Mouse (Mus musculus) forebrain, embryonic 11.5 days (tissue): ENCODE data around the gene Tmem79. TPM values are rescaled to one million over a fixed set of nuclear protein-coding genes. Genes with fewer than 3 reads are reported as not detected.
"Not testable (repeated sequence)": the region's sequence is repeated elsewhere in the genome, so short reads cannot be mapped to it uniquely, and the experiment has no call there.

Source experiments
- ATAC-seq: fragments of 200-750 bp; cut with Nextera tagmentation; replicated peaks from 2 replicates; pipeline ENCODE4 v1.8.0; 2017; ENCODE audit warnings: moderate TSS enrichment; ENCODE audit not compliant: low FRiP score
- DNase-seq: peaks from one replicate; pipeline ENCODE4 v3.0.0-alpha.2; 2017; ENCODE audit warnings: low spot score
- H3K27ac ChIP-seq: fragments of 300-500 bp; sonication (generic); 2 replicates; pipeline ENCODE4 v1.5.1; 2014; ENCODE audit warnings: low read depth, low read length
- H3K27me3 ChIP-seq: fragments of 300-500 bp; sonication (generic); 2 replicates; pipeline ENCODE4 v1.6.1; 2014; ENCODE audit warnings: mild to moderate bottlenecking, low read length, mixed read lengths; ENCODE audit not compliant: control insufficient read depth, insufficient read depth
- H3K36me3 ChIP-seq: fragments of 300-500 bp; sonication (generic); 2 replicates; pipeline ENCODE4 v1.6.1; 2014; ENCODE audit warnings: mild to moderate bottlenecking, low read length, moderate library complexity, mixed read lengths; ENCODE audit not compliant: control insufficient read depth, insufficient read depth
- H3K4me1 ChIP-seq: fragments of 300-500 bp; sonication (generic); replicated peaks from 2 replicates; pipeline ENCODE4 v1.6.1; 2014; ENCODE audit warnings: low read length, mixed read lengths; ENCODE audit not compliant: control insufficient read depth, insufficient read depth
- H3K4me2 ChIP-seq: fragments of 300-500 bp; sonication (generic); 2 replicates; pipeline ENCODE4 v1.6.1; 2014; ENCODE audit warnings: low read depth, mild to moderate bottlenecking, low read length, moderate library complexity, mixed read lengths; ENCODE audit not compliant: severe bottlenecking
- H3K4me3 ChIP-seq: fragments of 300-500 bp; sonication (generic); 2 replicates; pipeline ENCODE4 v1.5.1; 2014; ENCODE audit warnings: low read depth, low read length
- H3K9ac ChIP-seq: fragments of 300-500 bp; sonication (generic); 2 replicates; pipeline ENCODE4 v1.6.1; 2014; ENCODE audit warnings: low read length
- H3K9me3 ChIP-seq: fragments of 300-500 bp; sonication (generic); 2 replicates; pipeline ENCODE4 v1.6.1; 2016; ENCODE audit warnings: low read length, mixed read lengths; ENCODE audit not compliant: control insufficient read depth
- WGBS: fragments of 180-500 bp; shearing (Covaris S2); extraction: QIAGEN DNeasy Blood & Tissue Kit; methylation state at CpG from one replicate; pipeline ENCODE4 v1.1.7; 2014; 5-methylcytosine and 5-hydroxymethylcytosine counted together
- polyA plus RNA-seq: library from polyadenylated mRNA; unstranded; fragments of >200 nt; fragmentation: Nextera tagmentation; extraction: Ambion mirVana; gene quantifications from 2 replicates; pipeline ENCODE4 v1.2.1, GENCODE M21; 2014

Gene Tmem79
- polyA plus RNA-seq, 1 experiment from 2014 or later, result 2.7 TPM

DNA sequence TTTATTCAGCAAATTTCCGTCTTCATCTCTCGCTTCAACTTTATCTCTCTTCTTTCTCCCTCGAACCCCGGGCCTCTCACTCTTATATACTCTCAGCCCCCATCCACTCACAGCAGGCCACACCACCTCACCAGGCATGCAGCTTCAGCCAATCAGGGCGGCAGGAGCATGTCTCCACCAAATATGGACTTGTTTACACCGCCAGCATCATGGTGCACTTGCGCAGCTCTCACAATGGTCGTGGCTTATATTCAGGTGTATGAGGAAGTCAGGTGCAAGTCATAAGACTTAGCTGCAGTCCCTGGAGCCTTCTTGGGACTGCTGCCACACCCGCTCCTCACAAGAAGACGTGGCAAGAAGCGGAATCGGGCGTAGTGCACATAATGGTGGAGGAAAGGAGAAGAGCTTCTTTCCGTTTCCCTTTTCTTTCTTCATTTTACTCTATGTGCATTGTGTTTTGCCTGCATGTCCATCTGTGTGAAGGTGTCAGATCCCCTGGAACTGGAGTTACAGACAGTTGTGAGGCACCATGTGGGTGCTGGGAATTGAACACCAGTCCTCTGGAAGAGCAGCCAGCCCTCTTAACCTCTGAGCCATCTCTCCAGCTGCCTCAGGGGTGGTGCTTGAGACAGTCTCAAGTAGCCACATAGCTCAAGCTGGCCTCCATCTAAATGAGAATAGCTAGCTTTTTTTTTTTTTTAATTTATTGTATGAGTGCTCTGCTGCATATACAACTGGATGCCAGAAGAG is 51.0 kb downstream of the Tmem79 start:
- not testable (repeated sequence) for H3K4me2 ChIP-seq, H3K4me1 ChIP-seq, H3K4me3 ChIP-seq, H3K9ac ChIP-seq, H3K27ac ChIP-seq, DNase-seq, H3K27me3 ChIP-seq, ATAC-seq, H3K9me3 ChIP-seq, H3K36me3 ChIP-seq
- 95% methylated on average over 14 of the region's 14 CpGs for WGBS

DNA sequence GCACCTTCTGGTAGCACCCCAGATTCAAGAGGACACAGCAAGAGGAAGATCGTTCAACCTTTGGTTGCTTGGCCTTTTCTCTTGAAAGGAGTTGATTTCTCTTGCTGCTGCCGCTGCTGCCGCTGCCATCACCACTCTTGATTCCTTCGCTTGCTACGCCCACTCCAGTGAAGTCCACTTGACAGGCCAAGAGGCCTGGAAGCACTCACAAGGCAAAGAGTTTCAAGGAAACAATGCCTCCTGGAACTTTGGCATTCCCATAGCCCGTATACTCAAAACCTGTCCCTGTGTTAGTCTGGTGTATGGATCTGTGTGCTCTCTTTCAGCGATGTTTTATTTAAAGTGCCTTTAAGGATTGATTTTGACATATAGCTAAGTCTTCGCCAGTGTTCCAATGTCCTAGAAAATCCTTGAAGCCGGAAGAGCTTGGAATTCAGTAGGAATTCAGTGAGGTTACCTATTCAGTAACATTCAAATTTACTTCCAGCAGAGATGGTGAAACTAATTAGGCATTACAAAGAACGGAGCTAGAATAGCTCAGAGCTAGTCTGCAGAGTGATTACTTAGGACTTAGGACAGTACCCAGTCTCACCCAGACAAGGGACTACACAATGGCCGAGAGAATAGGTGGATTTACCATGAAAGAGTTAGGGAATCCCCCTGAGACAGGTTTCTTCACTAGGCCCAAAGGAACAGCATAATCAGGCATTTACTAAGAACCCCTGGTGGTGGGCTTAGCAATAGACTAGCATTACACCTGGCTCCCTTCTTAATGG is 54.6 kb downstream of the Tmem79 start:
- H3K4me1 ChIP-seq, ATAC-seq, DNase-seq, H3K9ac ChIP-seq, H3K4me2 ChIP-seq, H3K27ac ChIP-seq, H3K4me3 ChIP-seq, H3K9me3 ChIP-seq, H3K36me3 ChIP-seq, H3K27me3 ChIP-seq: not testable (repeated sequence)
- 56% methylated on average over 11 of the region's 11 CpGs for WGBS

DNA sequence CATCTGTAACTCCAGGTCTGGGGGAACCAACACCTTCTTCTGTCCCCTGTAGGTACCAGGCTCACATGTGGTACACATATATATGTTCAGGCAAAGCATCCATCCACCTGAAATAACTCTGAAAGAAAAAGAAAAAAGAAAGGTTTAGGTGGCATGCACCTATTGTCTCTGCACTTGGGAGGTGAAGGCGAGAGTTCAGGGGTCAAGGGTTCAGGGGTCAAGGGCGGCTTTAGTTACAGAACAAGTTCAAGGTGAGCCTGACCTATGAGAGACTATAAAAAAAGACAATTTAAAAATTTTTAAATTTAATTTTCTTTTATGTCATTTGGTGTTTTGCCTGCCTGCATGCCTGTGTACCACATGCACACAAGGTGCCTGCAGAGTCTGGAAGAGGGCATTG is 55.9 kb downstream of the Tmem79 start:
- H3K9me3 ChIP-seq, result no peaks in the 10 kb centered on the region
- DNase-seq (no peak), ATAC-seq (no peak)
- H3K4me2 ChIP-seq, result no peak overlapping the region
- H3K27me3 ChIP-seq, result no peaks in the 10 kb centered on the region
- H3K27ac ChIP-seq, result no peak overlapping the region
- H3K4me1 ChIP-seq, result no peaks in the 10 kb centered on the region
- 84% methylated on average over 2 of the region's 2 CpGs for WGBS
- H3K9ac ChIP-seq, result no peak overlapping the region
- no peaks in the 10 kb centered on the region for H3K36me3 ChIP-seq
- no peak overlapping the region for H3K4me3 ChIP-seq

Other genes with a start within 250 kb of the Tmem79 start
- 17.3 and 19.7 TPM in 2 replicates for gene Mef2d, start 193.8 kb downstream of the Tmem79 start, polyA plus RNA-seq
- 0.36 TPM in 1 of 2 replicates, not detected in the other for gene Rhbg, start 81.4 kb downstream of the Tmem79 start, polyA plus RNA-seq
- 0.16 TPM in 1 of 2 replicates, not detected in the other for gene Gm38392, start 48.9 kb downstream of the Tmem79 start, polyA plus RNA-seq
- 10.4 and 12.2 TPM in 2 replicates for gene Tsacc, start 39.1 kb downstream of the Tmem79 start, polyA plus RNA-seq
- gene Cct3, start 39.0 kb downstream of the Tmem79 start, polyA plus RNA-seq, result 725 and 780 TPM in 2 replicates
- gene Glmp, start 11.1 kb downstream of the Tmem79 start, polyA plus RNA-seq, result 77.2 and 87.2 TPM in 2 replicates
- gene Smg5, start 112 bp upstream of the Tmem79 start, polyA plus RNA-seq, result 70.6 and 75.4 TPM in 2 replicates
- gene Paqr6, start 28.4 kb upstream of the Tmem79 start, polyA plus RNA-seq, result 1.1 and 1.2 TPM in 2 replicates
- gene Bglap3, start 36.6 kb upstream of the Tmem79 start, polyA plus RNA-seq, result not detected in 2 replicates
- not detected in 2 replicates for gene Bglap2, start 42.6 kb upstream of the Tmem79 start, polyA plus RNA-seq
- gene Bglap, start 48.3 kb upstream of the Tmem79 start, polyA plus RNA-seq, result not detected in 2 replicates
- 141 and 158 TPM in 2 replicates for gene Pmf1, start 74.2 kb upstream of the Tmem79 start, polyA plus RNA-seq
- 22.6 and 23.1 TPM in 2 replicates for gene Slc25a44, start 89.0 kb upstream of the Tmem79 start, polyA plus RNA-seq
- 9.3 and 10.3 TPM in 2 replicates for gene Sema4a, start 125.0 kb upstream of the Tmem79 start, polyA plus RNA-seq
- 19.4 and 20.4 TPM in 2 replicates for gene Lmna, start 173.8 kb upstream of the Tmem79 start, polyA plus RNA-seq
- 44.4 and 46.2 TPM in 2 replicates for gene Mex3a, start 196.2 kb upstream of the Tmem79 start, polyA plus RNA-seq
- gene Rab25, start 212.2 kb upstream of the Tmem79 start, polyA plus RNA-seq, result 0.43 and 1.1 TPM in 2 replicates
- 89.3 and 96.0 TPM in 2 replicates for gene Lamtor2, start 216.9 kb upstream of the Tmem79 start, polyA plus RNA-seq
- gene Ubqln4, start 217.6 kb upstream of the Tmem79 start, polyA plus RNA-seq, result 89.2 and 95.0 TPM in 2 replicates
- 142 and 148 TPM in 2 replicates for gene Ssr2, start 239.7 kb upstream of the Tmem79 start, polyA plus RNA-seq